Mouse (Mus musculus) fibroblast of lung, adult 2 months (primary cell): ENCODE measurements at regions not wholly inside any gene's neighbourhood (a gene's known extent, or its start where the extent isn't known, plus 50 kb on each side); places are given as distances from the start of the nearest gene placed in this dataset.

Source experiments
- DNase-seq: peaks from one replicate; pipeline ENCODE4 v3.0.0-alpha.2; 2011; ENCODE audit warnings: low read depth

- DNase-seq, result no peak
These were observed 52.7 kb downstream of the Phlda1 start for GRCm38 (mm10) chr10:111558675-111559340.

DNA sequence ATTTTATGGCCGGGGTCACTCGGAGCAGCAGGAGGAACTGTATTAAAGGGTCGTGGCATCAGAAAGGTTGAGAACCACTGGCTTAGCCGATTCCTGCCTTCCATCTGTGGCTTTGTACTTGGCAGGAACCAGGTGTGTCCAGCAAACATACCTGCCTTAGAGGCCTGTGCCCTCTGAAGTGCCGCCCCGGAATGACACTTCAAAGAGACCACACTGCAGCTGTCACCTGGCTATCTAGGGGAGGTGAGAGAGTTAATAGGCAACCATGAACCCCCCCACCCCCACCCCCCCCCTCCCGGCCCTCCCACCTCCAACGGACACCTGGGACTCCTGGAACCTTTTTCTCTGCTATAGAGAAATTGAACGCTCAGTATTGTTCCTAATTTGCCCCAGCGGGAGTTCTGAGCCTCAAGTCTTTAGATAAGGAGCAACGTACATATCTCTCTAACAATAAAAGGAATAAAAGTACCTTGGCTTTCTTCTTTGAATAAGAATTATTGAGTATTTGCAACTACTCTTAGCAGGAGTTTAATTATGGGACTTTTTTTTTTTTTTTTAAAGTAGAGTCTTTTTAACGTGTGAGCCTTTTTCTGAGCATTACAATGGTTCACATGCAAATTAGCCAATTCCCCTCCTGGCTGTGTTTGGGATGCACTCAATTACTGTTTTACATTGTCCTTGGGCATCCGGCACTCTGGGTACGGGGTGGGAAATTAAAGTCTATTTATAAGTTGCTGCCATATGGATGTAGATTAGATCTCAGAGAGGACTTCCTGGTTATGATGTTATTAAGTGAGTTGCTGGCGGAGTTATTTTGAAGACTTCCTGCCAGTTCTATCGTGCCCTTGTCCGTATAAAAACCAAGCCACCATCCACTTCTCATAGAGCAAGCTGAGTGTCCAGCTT, 53.5 kb downstream of the Phlda1 start:
- DNase-seq, result no peak

GRCm38 (mm10) chr10:111562628-111563027, 56.5 kb downstream of the Phlda1 start:
- DNase-seq, result no peak

GRCm38 (mm10) chr10:111566873-111567381, 60.8 kb downstream of the Phlda1 start:
- peak; percentile 85 for DNase-seq

DNA sequence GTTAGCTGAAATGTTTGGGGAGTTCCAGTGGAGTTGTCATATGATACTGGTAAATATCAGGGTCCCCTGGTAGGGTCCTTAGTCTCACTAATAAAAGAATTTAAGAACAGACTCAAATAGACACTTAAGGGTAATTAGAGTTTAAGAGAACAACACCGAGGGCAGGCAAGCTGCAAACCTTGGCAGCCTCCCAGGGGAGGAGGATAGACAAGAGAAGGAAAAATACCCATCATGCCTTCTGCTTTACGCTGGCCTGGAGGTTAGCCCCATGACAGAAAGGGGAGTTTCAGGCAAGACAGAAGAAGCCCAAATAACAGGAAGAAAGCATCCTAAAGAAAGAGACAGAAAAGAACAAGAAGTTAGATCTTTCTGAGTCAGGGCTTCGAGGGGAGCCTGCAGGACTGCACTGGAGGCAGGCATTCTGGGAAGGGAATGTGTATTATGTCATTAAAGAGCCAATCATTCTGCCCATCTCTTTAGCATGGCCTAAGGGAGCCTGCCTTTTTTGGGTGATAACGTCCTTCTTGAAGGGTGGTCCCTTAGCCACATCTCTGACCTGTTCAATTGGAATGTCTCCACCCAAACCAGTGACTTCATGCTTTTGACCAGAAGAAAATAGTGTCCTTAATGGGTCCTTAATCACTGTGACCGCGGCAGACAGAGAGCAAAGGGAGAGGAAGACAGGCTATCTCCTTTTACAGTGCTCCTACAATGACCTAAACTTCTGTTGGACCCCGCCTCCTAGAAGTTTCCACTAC, 64.6 kb downstream of the Phlda1 start:
- DNase-seq, result no peak

DNA sequence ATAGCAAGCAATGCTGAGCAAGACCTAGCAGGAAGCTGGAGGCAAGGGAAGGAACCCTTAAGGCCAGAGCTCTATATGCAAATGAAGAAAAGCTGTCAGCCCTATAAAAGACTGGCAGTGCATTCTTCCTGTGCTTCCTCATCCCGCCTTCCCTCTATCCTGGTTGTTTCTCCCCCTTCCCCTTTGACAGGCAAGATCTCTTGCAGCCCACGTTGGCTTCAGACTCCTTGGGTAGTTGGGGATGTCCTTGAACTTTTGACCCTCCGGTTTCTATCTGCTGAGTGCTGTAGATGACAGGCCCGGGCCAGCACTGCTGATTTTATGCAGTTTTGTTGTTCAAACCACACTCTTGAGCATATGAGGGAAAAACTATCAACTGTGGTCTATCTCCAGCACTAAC, 68.1 kb downstream of the Phlda1 start:
- no peak for DNase-seq

GRCm38 (mm10) chr10:111574812-111575211, 68.7 kb downstream of the Phlda1 start:
- no peak for DNase-seq

DNA sequence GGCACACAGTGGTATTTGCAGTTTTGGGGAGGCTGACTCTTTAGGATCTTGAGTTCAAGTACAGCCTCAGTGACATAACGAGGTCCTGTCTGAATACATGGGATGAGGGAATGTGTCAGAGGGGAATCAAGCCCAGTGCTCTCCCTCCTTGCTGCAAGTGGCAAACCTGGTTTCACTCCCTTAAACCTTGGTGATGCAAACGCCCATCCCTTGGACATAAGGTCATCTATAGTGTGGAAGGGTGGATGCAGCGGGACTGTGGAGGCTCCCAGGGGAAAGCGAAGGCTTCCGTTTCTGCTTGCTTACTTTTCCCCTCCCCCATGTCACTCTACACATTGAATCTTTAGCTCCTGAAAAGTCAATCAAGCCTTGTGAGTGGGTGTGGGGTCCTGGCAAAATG, 69.2 kb downstream of the Phlda1 start:
- DNase-seq, result no peak

DNA sequence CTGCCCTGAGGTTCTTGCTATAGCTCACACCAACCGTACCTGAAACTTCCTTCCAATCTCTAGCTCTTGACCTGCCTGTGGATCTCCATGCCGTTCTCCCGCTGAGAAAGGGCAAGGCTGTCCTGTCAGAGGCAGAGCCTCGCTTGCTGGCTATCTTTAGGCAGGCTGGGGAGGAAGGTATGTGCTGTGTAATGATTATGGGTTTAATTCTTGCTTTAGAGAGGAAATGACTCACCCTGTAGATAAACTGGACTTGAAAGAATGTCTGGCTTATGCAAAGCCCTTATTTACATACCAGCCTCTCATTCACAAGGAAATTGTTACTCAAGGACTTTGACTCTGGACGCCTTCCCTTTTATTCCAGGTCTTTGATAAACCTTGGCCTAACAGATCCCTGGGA, 69.8 kb downstream of the Phlda1 start:
- DNase-seq, result peak; percentile 55

DNA sequence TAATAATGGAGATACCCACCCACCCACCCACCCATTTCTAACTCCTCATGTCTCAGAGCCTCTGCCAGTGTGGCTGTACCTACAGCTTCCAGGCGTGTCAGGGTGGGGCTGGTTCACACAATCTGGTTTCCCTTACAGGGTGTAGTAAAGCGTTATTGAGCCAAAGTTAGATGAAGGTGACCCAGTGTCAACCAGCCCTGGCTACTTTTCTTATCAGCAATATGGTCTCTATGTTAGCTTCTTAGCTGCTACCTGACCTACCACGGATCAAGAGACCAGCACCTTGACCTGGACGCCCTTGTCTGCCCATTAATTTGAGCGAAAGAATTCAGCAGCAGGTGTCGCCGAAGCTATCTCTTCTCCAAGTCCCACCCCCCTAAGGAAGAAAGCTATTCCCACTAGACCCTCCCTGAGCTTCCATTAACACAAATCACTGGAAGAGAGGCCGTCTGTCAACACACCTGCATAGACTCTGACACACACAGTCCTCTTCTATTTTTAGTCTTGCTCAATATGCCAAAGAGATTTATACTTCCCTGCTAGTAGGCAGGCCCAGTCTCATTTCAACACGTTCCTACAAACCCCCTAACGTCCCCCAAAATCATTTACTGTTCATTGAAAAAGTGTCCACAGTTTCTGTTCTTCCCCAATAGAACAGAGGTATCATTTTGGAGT, 70.4 kb downstream of the Phlda1 start:
- DNase-seq, result no peak

DNA sequence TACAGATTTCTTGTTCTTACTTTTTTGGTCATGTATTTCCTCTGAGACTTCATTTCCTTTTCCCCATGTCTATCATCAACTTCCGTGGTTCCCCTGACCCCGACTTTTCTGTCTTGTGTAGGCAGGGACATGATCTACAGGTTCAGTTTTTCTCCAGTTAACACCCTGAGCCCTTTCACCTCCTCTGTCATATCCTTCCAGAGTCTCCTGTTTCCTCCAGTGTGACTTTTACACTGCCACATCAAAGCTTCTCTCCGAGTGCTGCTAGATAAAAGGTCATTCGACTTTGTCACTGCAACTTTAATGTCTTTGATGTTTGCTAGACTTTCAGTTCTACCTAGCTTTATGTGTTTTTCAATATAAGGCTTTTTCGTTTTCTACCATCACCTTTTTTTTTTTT, 72.5 kb downstream of the Phlda1 start:
- DNase-seq, result no peak

- DNase-seq, result peak; percentile 44
These were observed 73.4 kb downstream of the Phlda1 start for GRCm38 (mm10) chr10:111579481-111579880.

GRCm38 (mm10) chr10:111580401-111581100, 74.5 kb downstream of the Phlda1 start:
- no peak for DNase-seq

GRCm38 (mm10) chr10:111581847-111582246, 75.8 kb downstream of the Phlda1 start:
- no peak for DNase-seq

GRCm38 (mm10) chr10:111582321-111583123, 76.4 kb downstream of the Phlda1 start:
- no peak for DNase-seq

DNA sequence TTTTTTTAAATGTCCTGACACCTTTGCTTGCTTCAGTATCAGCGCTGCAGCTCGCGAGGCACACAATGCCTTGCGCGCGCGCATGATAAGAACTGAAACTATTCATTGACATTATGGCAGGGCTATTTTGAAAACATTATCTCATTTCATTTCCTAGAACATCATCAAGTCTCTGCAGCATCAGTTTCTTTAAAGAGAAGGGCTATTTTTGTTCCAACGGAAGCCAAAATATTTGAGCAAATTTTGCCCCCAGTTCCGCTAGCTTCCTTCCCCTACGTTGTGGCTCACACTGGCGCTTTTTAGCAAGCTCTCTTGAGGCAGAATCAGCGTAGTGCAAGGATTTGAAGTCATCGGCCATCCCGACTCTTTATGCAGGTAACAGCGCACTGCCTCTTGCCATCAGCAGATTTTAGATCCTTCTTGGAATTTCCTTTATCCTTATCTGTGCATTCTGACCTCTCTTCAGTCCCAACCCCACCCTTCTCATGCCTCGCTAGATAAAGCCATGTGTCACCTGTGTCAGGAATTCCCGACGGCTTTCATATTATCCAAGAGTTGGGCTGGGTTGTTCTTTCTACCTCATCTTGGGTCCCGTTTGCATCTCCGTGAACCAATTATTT, 77.1 kb downstream of the Phlda1 start:
- DNase-seq, result no peak

DNA sequence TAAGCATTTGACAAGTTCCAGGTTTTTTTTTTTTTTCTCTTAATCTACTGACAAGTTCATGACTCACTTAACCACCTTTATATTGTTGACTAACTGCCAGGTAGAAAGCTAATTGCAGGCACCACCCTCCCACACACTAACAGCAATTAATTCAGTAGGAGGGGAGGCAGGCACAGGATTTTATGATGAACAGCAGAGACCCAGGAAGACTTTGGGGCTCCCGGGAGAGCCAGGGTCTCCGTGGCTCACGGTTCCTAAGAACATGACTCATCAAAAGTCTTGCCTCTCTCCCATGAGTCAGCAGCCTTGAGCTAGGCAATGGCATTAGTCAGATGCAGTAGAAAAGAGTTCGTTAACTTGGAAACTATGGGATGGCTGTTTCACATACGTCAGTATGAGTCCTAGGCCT, 77.7 kb downstream of the Phlda1 start:
- DNase-seq, result peak; percentile 55

- no peak for DNase-seq
These were observed 82.0 kb downstream of the Phlda1 start for GRCm38 (mm10) chr10:111587891-111588611.

DNA sequence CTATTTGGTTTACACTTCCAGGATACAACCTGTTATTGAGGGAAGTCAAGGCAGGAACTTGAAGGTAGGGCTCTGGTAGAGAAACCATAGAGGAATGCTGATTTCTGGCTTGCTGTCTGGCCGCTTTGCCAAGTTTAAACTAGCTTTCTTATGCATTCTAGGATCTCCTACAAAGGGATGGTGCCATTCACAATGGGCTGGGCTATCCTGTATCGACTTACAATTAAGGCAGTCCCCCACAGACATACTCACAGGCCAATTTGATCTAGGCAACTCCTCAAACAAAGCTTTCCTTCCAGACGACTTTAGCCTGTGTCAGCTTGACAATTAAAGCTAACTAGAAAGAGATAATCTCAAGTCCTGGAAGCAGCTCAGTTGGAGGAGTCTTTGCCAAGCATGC, 83.1 kb downstream of the Phlda1 start:
- DNase-seq, result no peak
